Mouse (Mus musculus): ENCODE results near the gene Abcb9.

- TF ChIP-seq USF1 (IDR thresholded peaks at IDR 0.05; ENCODE audit: low read depth) (no peak), POLR2A (IDR thresholded peaks at IDR 0.05; ENCODE audit: insufficient read length, low read depth) (no peak)
Observed at GRCm38 (mm10) chr5:124012885-124013284, 82.7 kb downstream of the Abcb9 start.
